Mouse (Mus musculus): Measurements from ENCODE around the gene Tmcc3.

- no peak for TF ChIP-seq CTCF (IDR thresholded peaks at IDR 0.05; ENCODE audit: low read depth)
- TF ChIP-seq EP300 (optimal IDR thresholded peaks at IDR 0.05): no peak
These were observed 238.9 kb downstream of the Tmcc3 start for GRCm38 (mm10) chr10:94550649-94551048.

Measured in stomach, postnatal 0 days (tissue).